Mouse (Mus musculus) T-helper 17 cell (primary cell): ENCODE measurements around the gene Opa3.

Experiments
- in situ Hi-C, 2 experiments: fragments of 300-600 bp; cut with MboI, MseI; formaldehyde crosslinking; loops; 1 replicate in 1 of 2; 2 replicates in 1 of 2; pipeline ENCODE4 v1.15.1; 2025; ENCODE audit warnings: high pct_unique_total_duplicates in 2 of 2

The Opa3 gene

GRCm38 (mm10) chr7:19214369-19214768, 13.8 kb upstream of the Opa3 start:
- in situ Hi-C loops = no loop called here

- in situ Hi-C loops = no loop called here
Observed at GRCm38 (mm10) chr7:19214940-19215339, 13.2 kb upstream of the Opa3 start.

- in situ Hi-C loops = no loop called here
Observed at GRCm38 (mm10) chr7:19217492-19217891, 10.6 kb upstream of the Opa3 start.

- in situ Hi-C loops = no loop called here
Observed at GRCm38 (mm10) chr7:19217944-19218343, 10.2 kb upstream of the Opa3 start.

GRCm38 (mm10) chr7:19220061-19220460, 8.1 kb upstream of the Opa3 start:
- in situ Hi-C loops = no loop called here

- in situ Hi-C loops = no loop called here
Observed at GRCm38 (mm10) chr7:19222189-19222588, 5.9 kb upstream of the Opa3 start.

GRCm38 (mm10) chr7:19222875-19223274, 5.3 kb upstream of the Opa3 start:
- in situ Hi-C loops = no loop called here

- in situ Hi-C loops = no loop called here
Observed at GRCm38 (mm10) chr7:19224933-19225332, 3.2 kb upstream of the Opa3 start.

GRCm38 (mm10) chr7:19226817-19227797, 1.0 kb upstream of the Opa3 start:
- in situ Hi-C loops = no loop called here

GRCm38 (mm10) chr7:19228793-19229148, 637 bp downstream of the Opa3 start:
- in situ Hi-C loops = no loop called here

GRCm38 (mm10) chr7:19229404-19229803, 1.3 kb downstream of the Opa3 start:
- in situ Hi-C loops = no loop called here

- in situ Hi-C loops = no loop called here
Observed at GRCm38 (mm10) chr7:19230041-19230580, 2.0 kb downstream of the Opa3 start.

GRCm38 (mm10) chr7:19230899-19231298, 2.8 kb downstream of the Opa3 start:
- in situ Hi-C loops = no loop called here

- in situ Hi-C loops = no loop called here
Observed at GRCm38 (mm10) chr7:19231849-19232248, 3.7 kb downstream of the Opa3 start.

GRCm38 (mm10) chr7:19234652-19235051, 6.5 kb downstream of the Opa3 start:
- in situ Hi-C loops = no loop called here

GRCm38 (mm10) chr7:19235092-19235671, 7.0 kb downstream of the Opa3 start:
- in situ Hi-C loops = no loop called here

- in situ Hi-C loops = no loop called here
Observed at GRCm38 (mm10) chr7:19236411-19236810, 8.3 kb downstream of the Opa3 start.

GRCm38 (mm10) chr7:19238344-19238743, 10.2 kb downstream of the Opa3 start:
- in situ Hi-C loops = no loop called here

- in situ Hi-C loops = no loop called here
Observed at GRCm38 (mm10) chr7:19239423-19239822, 11.3 kb downstream of the Opa3 start.

- in situ Hi-C loops = loop anchor here (5.0 kb wide), 1 partner anchor 42 kb away; the partner anchor contains the start of genes Ppm1n (in 2 of the 2) and Rtn2 (in 2 of the 2)
Observed at GRCm38 (mm10) chr7:19239986-19240385, 11.9 kb downstream of the Opa3 start.

GRCm38 (mm10) chr7:19240905-19241463, 12.8 kb downstream of the Opa3 start:
- in situ Hi-C loops = loop anchor here (5.0 kb wide), 1 partner anchor 41 kb away; the partner anchor contains the start of genes Ppm1n (in 2 of the 2) and Rtn2 (in 2 of the 2)

- in situ Hi-C loops = loop anchor here (5.0 kb wide), 1 partner anchor 40 kb away; the partner anchor contains the start of genes Ppm1n (in 2 of the 2) and Rtn2 (in 2 of the 2)
Observed at GRCm38 (mm10) chr7:19242005-19242404, 13.9 kb downstream of the Opa3 start.
